Mouse (Mus musculus) granulocyte monocyte progenitor cell, adult 5-6 weeks (primary cell): ENCODE data around the gene Mrgprx1. TPM values are rescaled to one million over a fixed set of nuclear protein-coding genes. Genes with fewer than 3 reads are reported as not detected.

Source experiments
- ATAC-seq: replicated peaks from 2 replicates; pipeline ENCODE4 v1.8.0; 2016; ENCODE audit warnings: mild to moderate bottlenecking, moderate TSS enrichment, inconsistent platforms; ENCODE audit not compliant: poor library complexity, severe bottlenecking
- total RNA-seq, 2 experiments: library from RNA; stranded (forward) in 1 of 2; stranded (reverse) in 1 of 2; fragments of 200-712, 200-1000 nt in 1 of 2; fragments of >200 nt in 1 of 2; fragmentation: Nextera tagmentation in 1 of 2; gene quantifications; 2 replicates each; pipeline ENCODE4 v1.2.3; 2014 to 2017

The Mrgprx1 gene
- total RNA-seq (2014; fragmentation: Nextera tagmentation) (not detected in 2 replicates), total RNA-seq (2017) (not detected in 2 replicates)

- no peak for ATAC-seq
These were observed at the start of gene Mrgprx1 for GRCm38 (mm10) chr7:48027497-48027896. Mrgprx1 (minus strand) TSS chr7:48027597.

DNA sequence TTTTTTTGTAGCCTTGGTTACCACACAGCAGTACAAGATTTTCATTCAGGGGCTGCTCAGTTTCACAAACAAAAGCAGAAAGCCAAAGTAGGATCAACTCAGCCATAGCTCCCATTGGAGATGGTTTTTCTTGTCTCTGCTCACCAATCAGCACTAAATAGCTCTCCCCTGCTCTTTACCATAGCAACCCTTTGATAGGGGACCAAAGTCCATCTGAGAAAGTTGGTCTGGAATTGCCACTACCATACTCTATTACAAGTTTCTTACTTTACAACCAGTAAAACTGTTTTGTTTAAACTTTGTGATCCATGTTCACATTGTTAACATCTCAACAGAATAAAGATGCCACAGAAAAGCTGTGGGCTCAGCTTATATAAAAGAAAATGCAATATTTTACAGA lies 48.1 kb upstream of the Mrgprx1 start:
- no peak for ATAC-seq

- ATAC-seq = no peak
These were observed 19.2 kb upstream of the Mrgprx1 start for GRCm38 (mm10) chr7:48046475-48047185.

GRCm38 (mm10) chr7:48044046-48044445 lies 16.6 kb upstream of the Mrgprx1 start:
- peak; percentile 80 for ATAC-seq

GRCm38 (mm10) chr7:48017874-48018273 lies 9.5 kb downstream of the Mrgprx1 start:
- no peak for ATAC-seq

GRCm38 (mm10) chr7:47995689-47996088 lies 31.7 kb downstream of the Mrgprx1 start:
- peak; percentile 71 for ATAC-seq

GRCm38 (mm10) chr7:47986752-47987151 lies 40.6 kb downstream of the Mrgprx1 start:
- peak; percentile 91 for ATAC-seq

DNA sequence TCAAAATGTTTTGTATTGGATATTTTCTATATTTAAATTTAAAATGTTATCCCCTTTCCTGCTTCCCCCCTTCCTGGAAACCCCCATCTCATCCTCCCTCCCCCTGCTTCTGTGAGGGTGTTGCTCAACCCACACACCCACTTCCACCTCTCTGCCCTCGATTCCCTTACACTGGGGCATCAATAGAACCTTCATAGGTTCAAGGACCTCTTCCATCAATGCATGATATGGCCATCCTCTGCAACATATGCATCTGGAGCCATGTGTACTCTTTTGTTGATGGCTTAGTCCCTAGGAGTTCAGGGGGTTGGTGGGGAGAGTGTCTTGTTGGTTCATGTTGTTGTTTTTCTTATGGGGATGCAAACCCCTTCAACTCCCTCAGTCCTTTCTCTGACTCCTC lies 45.4 kb downstream of the Mrgprx1 start, which contains the start of gene Mrgpra4:
TSS of gene Mrgpra4 (minus strand) at position 101 of the 400 bp plus-strand sequence.
- no peak for ATAC-seq

Other genes with a start within 250 kb of the Mrgprx1 start
- gene Mrgpra4, start 45.5 kb downstream of the Mrgprx1 start, total RNA-seq (2014; fragmentation: Nextera tagmentation) = not detected in 2 replicates
- gene Mrgpra4, start 45.5 kb downstream of the Mrgprx1 start, total RNA-seq (2017) = not detected in 2 replicates
- not detected in 2 replicates for gene Mrgprb5, start 141.4 kb upstream of the Mrgprx1 start, total RNA-seq (2014; fragmentation: Nextera tagmentation)
- gene Mrgprb5, start 141.4 kb upstream of the Mrgprx1 start, total RNA-seq (2017) = not detected in 2 replicates
- not detected in 2 replicates for gene Mrgprb4, start 171.7 kb upstream of the Mrgprx1 start, total RNA-seq (2014; fragmentation: Nextera tagmentation)
- not detected in 2 replicates for gene Mrgprb4, start 171.7 kb upstream of the Mrgprx1 start, total RNA-seq (2017)